Mouse (Mus musculus) C2C12 (cell line): Measurements from ENCODE around the gene A930004D18Rik.
"Not testable (repeated sequence)": the region's sequence is repeated elsewhere in the genome, so short reads cannot be mapped to it uniquely, and the experiment has no call there.

Experiments
- CTCF ChIP-seq: IDR thresholded peaks from one replicate; pipeline ENCODE4 v1.5.1; 2011; ENCODE audit not compliant: control insufficient read depth, insufficient read depth, insufficient read length
- FOSL1 ChIP-seq: IDR thresholded peaks from one replicate; pipeline ENCODE4 v1.8.0; 2011; ENCODE audit warnings: mild to moderate bottlenecking, low read length; ENCODE audit not compliant: poor library complexity, insufficient read depth, severe bottlenecking
- MAX ChIP-seq: IDR thresholded peaks from one replicate; pipeline ENCODE4 v1.6.1; 2011; ENCODE audit warnings: mild to moderate bottlenecking, control low read depth
- MYOD1 ChIP-seq: IDR thresholded peaks from one replicate; pipeline ENCODE4 v1.6.1; 2011; ENCODE audit warnings: low read depth; ENCODE audit not compliant: control insufficient read depth, insufficient read length
- USF1 ChIP-seq: IDR thresholded peaks from one replicate; pipeline ENCODE4 v1.6.1; 2011; ENCODE audit warnings: low read depth, mild to moderate bottlenecking, control low read depth, moderate library complexity

DNA sequence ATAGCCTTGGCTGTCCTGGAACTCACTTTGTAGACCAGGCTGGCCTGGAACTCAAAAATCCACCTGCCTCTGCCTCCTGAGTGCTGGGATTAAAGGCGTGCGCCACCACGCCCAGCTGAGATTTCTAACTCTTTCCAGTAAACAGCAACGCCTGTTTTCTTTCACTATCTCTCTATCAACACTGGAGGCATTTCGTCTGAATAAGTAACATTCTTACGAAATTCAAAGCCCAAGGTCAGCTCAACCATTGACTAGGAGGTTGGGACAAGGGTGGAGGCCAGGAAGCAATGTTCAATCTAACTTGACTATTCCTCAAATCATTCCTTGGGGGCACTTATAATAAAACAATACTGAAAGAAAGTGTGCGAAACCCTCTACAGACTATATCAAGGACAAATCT is 59.3 kb downstream of the A930004D18Rik start:
- not testable (repeated sequence) for TF ChIP-seq CTCF, MAX, USF1, MYOD1, FOSL1
